In the genomic region with DNA sequence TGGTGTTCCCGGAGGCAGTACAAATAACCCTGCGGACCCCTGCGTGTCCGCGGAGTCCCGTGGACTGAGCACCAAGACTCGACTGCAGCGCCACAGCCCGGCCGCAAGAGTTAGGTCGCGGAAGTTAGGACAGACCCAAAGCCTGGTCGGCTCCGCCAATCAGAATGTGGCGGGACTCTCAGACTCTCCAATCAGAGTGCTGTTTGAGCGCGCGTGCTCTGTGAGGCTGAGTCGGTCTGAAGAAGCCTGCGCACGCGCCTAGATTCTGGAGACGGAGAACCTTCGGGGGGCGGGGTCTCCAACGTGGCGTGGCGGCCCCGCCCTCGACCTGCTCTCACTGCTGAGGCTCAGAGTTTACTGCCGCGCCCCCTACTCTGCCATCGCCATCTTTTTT, we compare ENCODE assay signal across 7 mouse cellular contexts. TPM values are rescaled to one million over a fixed set of nuclear protein-coding genes. Genes with fewer than 3 reads are reported as not detected.
DNase-seq lines count a peak whose midpoint lies in the region; ATAC-seq and TF ChIP-seq lines count a peak whose summit lies in the region.

A gene (minus strand): TSS at position 131 of the 394 bp plus-strand sequence.

- TF ChIP-seq POLR2A in small intestine, adult 2 months (IDR thresholded peaks at IDR 0.05; ENCODE audit: low read depth, low read length), result peak; percentile 80

- H3K4me1 ChIP-seq in embryonic facial prominence, embryonic 10.5 days, result peaks cover 77% of the 10 kb centered on the region
- peaks cover 14% of the 10 kb centered on the region for H3K4me1 ChIP-seq in intestine, postnatal 0 days (replicated peaks; ENCODE audit: control insufficient read depth, insufficient read depth, low read length)
- peaks cover 52% of the 10 kb centered on the region for H3K4me1 ChIP-seq in midbrain, embryonic 12.5 days
- peaks cover 11% of the 10 kb centered on the region for H3K4me1 ChIP-seq in small intestine, adult 2 months (ENCODE audit: control insufficient read depth, insufficient read depth, insufficient read length, low read length)

- intact Hi-C loops in left cerebral cortex, postnatal 4 days (cut with DNase I), result no loop called here

- ATAC-seq in intestine, postnatal 0 days, result peak; percentile 96
- ATAC-seq in midbrain, embryonic 12.5 days (ENCODE audit: low FRiP score, low read depth), result peak; percentile 92

- peak within 1 kb of the TSS; percentile 89 for H3K4me2 ChIP-seq in intestine, postnatal 0 days (replicated peaks; ENCODE audit: low read depth)
- peak within 1 kb of the TSS; percentile 82 for H3K4me2 ChIP-seq in midbrain, embryonic 12.5 days (replicated peaks)

- no peaks in the 10 kb centered on the region for H3K9me3 ChIP-seq in embryonic facial prominence, embryonic 10.5 days
- no peaks in the 10 kb centered on the region for H3K9me3 ChIP-seq in intestine, postnatal 0 days (ENCODE audit: control insufficient read depth)
- no peaks in the 10 kb centered on the region for H3K9me3 ChIP-seq in midbrain, embryonic 12.5 days

- H3K9ac ChIP-seq in intestine, postnatal 0 days (ENCODE audit: low read depth, low read length), result peak within 1 kb of the TSS; percentile 72
- H3K9ac ChIP-seq in midbrain, embryonic 12.5 days (replicated peaks), result peak within 1 kb of the TSS; percentile 78

- peak within 1 kb of the TSS; percentile 86 for H3K4me3 ChIP-seq in embryonic facial prominence, embryonic 10.5 days
- H3K4me3 ChIP-seq in intestine, postnatal 0 days (ENCODE audit: low read depth, low read length), result peak within 1 kb of the TSS; percentile 72
- peak within 1 kb of the TSS; percentile 69 for H3K4me3 ChIP-seq in midbrain, embryonic 12.5 days
- H3K4me3 ChIP-seq in small intestine, adult 2 months (ENCODE audit: low read depth, low read length), result peak within 1 kb of the TSS; percentile 68

- H3K36me3 ChIP-seq in embryonic facial prominence, embryonic 10.5 days (replicated peaks), result peaks cover 43% of the 10 kb centered on the region
- peaks cover 2% of the 10 kb centered on the region; the same call in 1 of the 2 replicates for H3K36me3 ChIP-seq in intestine, postnatal 0 days (ENCODE audit: control insufficient read depth, insufficient read depth)
- H3K36me3 ChIP-seq in midbrain, embryonic 12.5 days, result 0 out of 2 replicates have a peak, but pooled peaks cover 11% of the 10 kb centered on the region
- H3K36me3 ChIP-seq in small intestine, adult 2 months (ENCODE audit: control insufficient read depth, insufficient read depth, low read length), result no peaks in the 10 kb centered on the region; the same call in 1 of the 2 replicates

- peak; percentile 97 for DNase-seq in adrenal gland, postnatal 10 days
- peak; percentile 99 for DNase-seq in embryonic facial prominence, embryonic 10.5 days (ENCODE audit: low spot score)
- DNase-seq in gonadal fat pad, adult 2 months (ENCODE audit: low read depth), result no peak
- DNase-seq in left cerebral cortex, postnatal 4 days, result peak; percentile 99

- no peaks in the 10 kb centered on the region for H3K27me3 ChIP-seq in embryonic facial prominence, embryonic 10.5 days (replicated peaks; ENCODE audit: low read depth, poor library complexity, severe bottlenecking)
- no peaks in the 10 kb centered on the region for H3K27me3 ChIP-seq in intestine, postnatal 0 days (replicated peaks; ENCODE audit: control insufficient read depth, insufficient read depth, low read length)
- no peaks in the 10 kb centered on the region for H3K27me3 ChIP-seq in midbrain, embryonic 12.5 days
- peaks cover 3% of the 10 kb centered on the region for H3K27me3 ChIP-seq in small intestine, adult 2 months (ENCODE audit: control insufficient read depth, insufficient read depth, low read length)

- H3K27ac ChIP-seq in embryonic facial prominence, embryonic 10.5 days (replicated peaks), result peak within 1 kb of the TSS; percentile 92
- H3K27ac ChIP-seq in intestine, postnatal 0 days (ENCODE audit: low read depth, low read length), result peak within 1 kb of the TSS; percentile 84
- peak within 1 kb of the TSS; percentile 91 for H3K27ac ChIP-seq in midbrain, embryonic 12.5 days (replicated peaks)
- peak within 1 kb of the TSS; percentile 74 for H3K27ac ChIP-seq in small intestine, adult 2 months (ENCODE audit: insufficient read depth, low read depth, low read length)

- TF ChIP-seq CTCF in intestine, postnatal 0 days (IDR thresholded peaks at IDR 0.05; ENCODE audit: low read depth), result peak; percentile 83
- peak; percentile 47; the same call in 1 of the 2 replicates for TF ChIP-seq CTCF in small intestine, adult 2 months (IDR thresholded peaks at IDR 0.05; ENCODE audit: extremely low read depth, insufficient read length, insufficient replicate concordance, low read depth, low read length)

- WGBS in embryonic facial prominence, embryonic 10.5 days, result under 1% methylated on average over 33 of the region's 33 CpGs
- under 1% methylated on average over 33 of the region's 33 CpGs for WGBS in intestine, postnatal 0 days
- WGBS in midbrain, embryonic 12.5 days, result under 1% methylated on average over 33 of the region's 33 CpGs
- WGBS in small intestine, adult 2 months, result under 1% methylated on average over 33 of the region's 33 CpGs

RNA-seq across cellular contexts. Expression of the gene that starts here (rescaled TPM):
- total RNA-seq in adrenal gland, postnatal 10 days (2021), result 100 to 1,000 TPM in 1 of 2 experiments, 10 to 100 TPM in 1; 86.9 to 103 TPM
- polyA plus RNA-seq in embryonic facial prominence, embryonic 10.5 days (2016; fragmentation: Nextera tagmentation; extraction: Ambion mirVana), result 62.3 and 63.3 TPM in 2 replicates
- polyA plus RNA-seq in gonadal fat pad, adult 2 months (2012; rRNA removed), result 43.9 and 61.7 TPM in 2 replicates
- 127 and 132 TPM in 2 replicates for polyA plus RNA-seq in intestine, postnatal 0 days (2015; fragmentation: Nextera tagmentation; extraction: Ambion mirVana)
- total RNA-seq in left cerebral cortex, postnatal 4 days (2021), result 10 to 100 TPM; 24.8 to 25.7 TPM
- polyA plus RNA-seq in midbrain, embryonic 12.5 days (2016; fragmentation: Nextera tagmentation; extraction: Ambion mirVana), result 61.1 and 62.3 TPM in 2 replicates
- 22.8 and 37.3 TPM in 2 replicates for polyA plus RNA-seq in small intestine, adult 2 months (2012; rRNA removed)
